Mouse (Mus musculus) monocyte, adult 2 months (primary cell): ENCODE data around the gene Snx29.
"Not testable (repeated sequence)": the region's sequence is repeated elsewhere in the genome, so short reads cannot be mapped to it uniquely, and the experiment has no call there.

Experiments
- DNase-seq, 2 experiments: peaks; one replicate each; pipeline ENCODE4 v3.0.0; 2022; ENCODE audit warnings: low spot score in 2 of 2, low read depth in 1 of 2

Gene Snx29

DNA sequence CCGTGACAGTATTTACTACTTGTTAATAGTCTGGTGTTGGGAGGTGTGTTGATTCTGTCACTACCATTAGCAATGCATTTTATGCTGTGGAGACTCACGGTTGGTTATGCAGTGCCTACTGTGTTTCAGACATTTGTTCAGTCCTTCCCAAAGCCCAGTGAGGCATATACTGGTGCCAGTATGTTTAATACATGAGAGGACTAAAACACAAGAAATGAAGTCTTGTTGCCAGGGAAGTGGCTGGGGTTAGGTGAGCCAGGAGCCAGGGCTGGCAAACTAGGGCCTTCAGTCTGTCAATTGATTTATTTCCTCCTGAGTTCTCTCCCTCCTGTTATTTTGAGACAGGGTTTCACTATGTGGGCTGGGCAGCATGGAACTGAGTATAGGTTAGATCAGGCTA, 154.3 kb downstream of the Snx29 start:
- DNase-seq = no peak

- no peak for DNase-seq
Measured at GRCm38 (mm10) chr16:11477591-11477990, 154.9 kb downstream of the Snx29 start.

DNA sequence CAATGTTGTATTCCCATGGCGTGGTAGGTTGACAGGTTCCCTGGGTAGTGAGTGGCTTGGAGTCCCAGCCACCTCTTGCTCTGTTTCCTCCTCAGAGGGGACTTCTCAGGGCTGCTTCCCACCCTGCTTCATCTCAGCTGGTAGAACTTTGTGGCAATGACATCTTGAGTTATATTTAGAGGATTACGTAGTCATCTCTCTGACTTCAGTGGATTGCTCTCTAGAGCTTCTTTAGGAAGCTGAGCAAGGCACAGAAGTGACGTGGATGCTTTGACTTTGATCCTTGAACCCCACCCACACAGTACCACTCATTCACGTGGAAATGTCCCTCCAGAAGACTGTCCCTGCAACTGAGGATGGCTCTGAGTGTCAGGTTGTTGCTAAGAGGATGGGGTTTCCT, 156.9 kb downstream of the Snx29 start:
- DNase-seq = no peak

- DNase-seq = no peak
Measured at GRCm38 (mm10) chr16:11482189-11482588, 159.5 kb downstream of the Snx29 start.

- DNase-seq = no peak
Measured at GRCm38 (mm10) chr16:11494895-11495294, 172.2 kb downstream of the Snx29 start.

GRCm38 (mm10) chr16:11495923-11496616, 173.4 kb downstream of the Snx29 start:
- DNase-seq = no peak

DNA sequence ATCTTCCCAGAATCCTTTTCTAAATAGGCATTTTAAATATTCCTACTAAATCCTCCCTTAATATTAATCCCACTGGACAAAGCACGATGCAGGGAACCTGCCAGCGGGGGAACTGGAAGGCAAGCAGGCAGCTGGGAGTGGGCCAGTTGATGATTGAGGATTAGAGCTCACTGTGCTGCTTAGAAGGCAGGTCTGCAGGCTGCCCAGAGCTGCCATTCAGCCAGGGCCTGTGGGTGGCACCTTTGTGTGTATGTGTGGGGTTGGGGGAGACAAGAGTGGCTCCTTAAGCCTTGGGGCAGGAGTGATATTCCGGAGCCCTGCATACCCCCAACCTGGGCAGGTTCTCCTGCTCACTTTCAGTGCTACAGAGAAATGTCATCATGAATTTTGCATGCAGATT, 174.0 kb downstream of the Snx29 start:
- DNase-seq = no peak

DNA sequence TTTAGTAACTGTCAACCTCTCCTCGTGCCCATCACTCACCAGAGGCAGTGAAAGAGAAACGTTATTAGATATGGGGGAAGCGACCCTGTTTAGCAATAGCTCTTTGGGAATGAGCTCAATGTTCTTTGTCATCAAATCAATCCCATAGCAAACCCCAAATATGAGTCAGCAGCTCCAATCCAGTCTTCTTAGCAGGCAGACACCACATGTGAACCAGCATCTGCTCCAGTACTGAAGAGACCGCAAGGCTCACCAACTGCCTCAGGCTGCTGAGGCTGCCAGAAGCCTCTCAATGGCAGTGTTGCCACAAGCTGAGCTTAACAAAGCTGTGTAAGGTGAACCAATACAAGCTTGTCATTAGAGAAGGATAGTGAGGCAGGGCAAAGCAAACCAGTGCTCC, 177.4 kb downstream of the Snx29 start:
- DNase-seq = no peak

- DNase-seq = no peak
Measured at GRCm38 (mm10) chr16:11501138-11501537, 178.4 kb downstream of the Snx29 start.

DNA sequence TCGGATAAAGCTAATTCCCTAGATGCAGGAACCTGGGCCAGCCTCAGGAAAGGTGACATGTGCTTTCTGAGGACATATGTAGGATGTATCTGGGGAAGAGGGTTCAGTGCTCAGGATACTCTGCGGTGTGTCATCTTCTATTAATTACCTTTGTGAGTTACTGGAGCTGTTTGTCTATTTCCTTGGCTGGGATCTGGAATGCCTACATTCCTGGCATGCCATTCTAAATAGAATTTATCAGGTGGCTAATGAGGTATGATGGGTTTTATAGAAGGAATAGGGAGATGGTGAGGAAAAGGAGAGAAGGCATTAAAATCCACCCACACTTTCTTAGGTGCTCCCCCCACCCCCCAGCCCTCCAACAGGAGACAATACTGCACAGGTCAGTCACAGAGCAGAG, 178.9 kb downstream of the Snx29 start:
- no peak for DNase-seq

DNA sequence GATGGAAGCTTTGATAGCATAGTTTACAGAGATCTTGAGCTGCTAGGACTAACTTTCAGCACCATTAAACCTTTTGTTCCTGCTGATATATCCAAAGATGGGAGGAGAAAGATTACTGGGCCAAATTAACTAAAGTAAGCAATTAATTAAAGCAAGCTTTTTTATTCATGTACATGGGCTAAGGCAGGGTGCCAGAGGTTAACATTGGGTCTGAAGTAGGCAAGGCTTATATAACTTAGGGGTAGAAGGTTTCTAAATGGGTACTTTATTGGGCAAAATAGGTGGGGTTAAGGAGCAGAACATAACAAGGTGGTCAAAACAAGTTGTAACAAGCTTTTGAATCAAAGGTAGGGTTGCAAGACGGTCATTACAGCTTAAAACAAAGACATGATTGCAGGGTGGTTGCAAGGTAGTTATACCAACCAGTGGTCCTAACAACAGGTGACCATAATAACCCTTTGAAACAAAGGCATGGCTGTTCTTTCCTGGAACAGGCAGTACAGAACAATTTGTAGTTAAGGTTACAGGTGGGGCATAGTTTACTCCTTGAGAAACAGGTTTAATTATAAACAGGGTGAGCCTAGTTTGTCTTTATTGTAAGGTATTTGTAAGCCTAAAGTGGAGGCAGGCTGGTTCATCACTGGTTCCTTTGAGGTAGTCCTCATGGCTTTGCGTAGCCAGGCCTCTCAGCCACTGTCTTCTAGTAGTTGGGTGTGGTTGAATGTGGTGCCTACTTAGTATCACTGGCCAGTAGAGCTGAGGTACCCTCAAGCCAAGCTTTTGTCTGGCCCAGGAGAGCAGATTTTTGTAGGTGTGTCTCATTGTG, 182.2 kb downstream of the Snx29 start:
- DNase-seq = no peak

- no peak for DNase-seq
Measured at GRCm38 (mm10) chr16:11505492-11506176, 182.9 kb downstream of the Snx29 start.

GRCm38 (mm10) chr16:11507188-11507731, 184.6 kb downstream of the Snx29 start:
- no peak for DNase-seq

DNA sequence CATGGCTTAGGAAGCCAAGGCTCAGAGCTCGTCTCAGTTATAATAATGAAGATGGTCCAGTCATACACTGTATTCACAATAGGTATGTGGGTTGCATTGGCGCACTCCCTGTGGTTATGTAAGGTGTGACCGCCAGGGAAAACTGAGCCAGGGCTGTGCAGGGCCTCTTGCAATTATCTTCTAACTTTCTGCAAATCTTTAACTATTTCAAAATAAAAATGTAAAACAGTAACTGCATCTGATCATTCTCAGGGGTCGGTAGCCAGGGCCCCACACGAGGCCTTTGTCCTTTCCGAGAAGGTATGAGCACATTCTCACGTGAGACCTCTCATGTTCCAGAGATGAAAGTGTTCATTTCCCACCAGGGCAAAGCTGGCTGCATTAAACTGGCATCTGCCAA, 185.6 kb downstream of the Snx29 start:
- no peak for DNase-seq

GRCm38 (mm10) chr16:11510416-11510815, 187.7 kb downstream of the Snx29 start:
- no peak for DNase-seq

- DNase-seq = no peak
Measured at GRCm38 (mm10) chr16:11510854-11511253, 188.1 kb downstream of the Snx29 start.

DNA sequence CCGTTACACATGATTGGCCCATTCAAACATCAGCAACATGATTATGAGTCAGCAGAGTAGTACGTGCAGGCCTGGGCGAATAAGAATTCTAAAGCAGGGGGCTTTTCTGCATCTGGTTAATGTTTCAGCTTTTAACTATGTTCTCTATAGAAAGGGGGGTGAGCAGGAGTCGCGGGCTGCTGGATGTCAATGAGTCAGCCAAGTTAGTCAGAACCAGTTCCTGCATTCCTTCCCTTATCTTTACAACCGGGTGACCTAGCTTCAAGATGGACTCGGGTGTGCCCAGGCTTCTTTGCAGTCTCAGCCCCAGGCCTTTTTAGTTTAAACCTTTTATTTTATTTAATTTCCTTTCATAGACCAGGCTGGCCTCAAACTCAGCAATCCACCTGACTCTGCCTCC, 189.0 kb downstream of the Snx29 start:
- DNase-seq = not testable (repeated sequence)

DNA sequence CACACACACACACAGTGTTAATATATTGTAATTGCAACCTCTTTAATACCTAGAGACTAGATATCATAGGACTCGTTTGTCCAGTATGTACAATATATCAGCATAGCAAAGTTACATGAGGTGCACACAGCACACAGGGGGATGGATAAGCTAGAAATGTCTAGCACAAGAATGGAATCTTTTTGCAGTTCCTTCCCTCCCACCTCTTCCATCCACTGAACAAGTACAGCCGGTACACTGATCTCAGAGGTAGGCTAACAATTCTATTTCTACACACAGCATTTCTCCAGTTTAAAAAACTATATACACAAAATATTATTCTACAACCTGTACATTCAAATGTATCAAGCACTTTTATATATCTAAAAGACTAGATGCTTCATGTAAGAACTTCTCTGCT, 194.0 kb downstream of the Snx29 start:
- no peak for DNase-seq

- no peak for DNase-seq
Measured at GRCm38 (mm10) chr16:11517385-11517784, 194.7 kb downstream of the Snx29 start.

GRCm38 (mm10) chr16:11518803-11519498, 196.2 kb downstream of the Snx29 start:
- no peak for DNase-seq

- DNase-seq = no peak
Measured at GRCm38 (mm10) chr16:11526104-11526786, 203.5 kb downstream of the Snx29 start.
